Mouse (Mus musculus) kidney, adult 2 months (tissue): ENCODE results near the gene Tarbp1.

Experiments
- CTCF ChIP-seq: fragments of 200-500 bp; conservative IDR thresholded peaks from 2 replicates; pipeline ENCODE4 v1.5.1; 2011; ENCODE audit warnings: low read depth, mild to moderate bottlenecking, control low read depth, low read length, moderate library complexity, mixed read lengths; ENCODE audit not compliant: insufficient read depth, insufficient read length
- POLR2A ChIP-seq: fragments of 200-500 bp; IDR thresholded peaks from one replicate; pipeline ENCODE4 v1.6.1; 2011; ENCODE audit warnings: low read depth, low read length, control low read depth

GRCm38 (mm10) chr8:126395917-126396316 is 78.9 kb downstream of the Tarbp1 start:
- TF ChIP-seq CTCF (no peak), POLR2A (no peak)
